Mouse (Mus musculus): ENCODE data around the gene Psip1. TPM values are rescaled to one million over a fixed set of nuclear protein-coding genes. Genes with fewer than 3 reads are reported as not detected.
A peak's percentile ranks its signal among the peaks of the same experiment; 100 is the strongest.
"Not testable (repeated sequence)": the region's sequence is repeated elsewhere in the genome, so short reads cannot be mapped to it uniquely, and the experiment has no call there.

Gene Psip1
- 10 to 100 TPM; 64.5 to 68.7 TPM for total RNA-seq (2021)

DNA sequence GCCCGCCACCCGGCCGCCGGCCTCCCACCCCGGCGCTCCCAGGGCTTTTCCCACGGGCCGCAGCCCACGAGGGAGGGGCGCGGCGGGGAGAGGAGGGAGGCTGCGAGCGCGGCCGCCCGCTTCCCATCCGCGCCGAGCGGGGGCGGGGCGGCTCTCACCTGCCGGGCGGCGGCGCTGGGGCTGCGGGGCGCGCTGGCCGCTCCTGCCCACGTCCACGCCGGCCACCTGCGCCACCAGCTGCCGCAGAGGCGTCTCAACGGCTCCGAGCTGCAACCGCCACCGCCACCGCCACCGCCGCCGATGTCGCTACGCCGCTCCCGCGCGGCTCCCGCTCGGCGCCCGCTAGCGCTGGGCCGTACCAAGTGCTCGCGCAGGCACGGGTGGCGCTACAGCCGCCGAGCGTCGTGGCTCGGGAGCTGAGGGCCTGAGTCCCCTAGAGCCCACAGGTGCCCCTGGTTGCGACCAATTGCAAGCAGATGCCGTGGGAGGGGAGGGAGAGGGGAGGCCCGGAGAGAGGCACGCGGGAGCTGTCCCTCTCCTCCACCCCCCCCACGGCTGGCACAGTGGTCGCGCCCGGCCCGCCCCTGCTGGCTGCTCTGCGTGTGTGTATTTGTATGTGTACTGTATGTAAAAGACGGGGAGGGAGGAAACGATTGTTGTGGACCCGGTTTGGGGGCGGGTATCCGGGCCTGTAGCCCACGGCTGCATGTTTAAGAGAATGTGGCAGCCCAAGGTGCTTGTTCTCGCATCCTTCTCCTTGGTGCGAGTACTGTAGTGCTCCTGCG, at the start of gene Psip1:
Gene Psip1 (minus strand): TSS at position 343 of the 785 bp plus-strand sequence.
- DNase-seq, result peak; percentile 91

DNA sequence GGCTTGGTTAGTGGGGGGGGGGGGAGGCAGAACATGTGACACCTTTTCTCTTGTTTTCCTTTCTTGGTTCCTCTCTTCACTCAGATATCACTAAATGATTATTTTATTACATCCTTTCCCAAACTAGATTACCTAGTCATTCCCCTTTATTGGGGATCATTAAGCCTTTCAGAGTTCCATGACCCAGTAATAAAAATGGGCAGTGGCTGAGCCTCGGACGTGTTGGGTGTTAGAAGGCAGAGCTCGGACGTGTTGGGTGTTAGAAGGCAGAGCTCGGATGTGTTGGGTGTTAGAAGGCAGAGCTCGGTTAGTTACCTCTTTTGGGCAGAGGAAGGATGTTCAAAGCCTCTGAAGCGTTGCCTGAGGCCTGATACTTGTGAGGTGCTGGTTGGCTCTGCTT, 47.8 kb upstream of the Psip1 start:
- no peak for DNase-seq

DNA sequence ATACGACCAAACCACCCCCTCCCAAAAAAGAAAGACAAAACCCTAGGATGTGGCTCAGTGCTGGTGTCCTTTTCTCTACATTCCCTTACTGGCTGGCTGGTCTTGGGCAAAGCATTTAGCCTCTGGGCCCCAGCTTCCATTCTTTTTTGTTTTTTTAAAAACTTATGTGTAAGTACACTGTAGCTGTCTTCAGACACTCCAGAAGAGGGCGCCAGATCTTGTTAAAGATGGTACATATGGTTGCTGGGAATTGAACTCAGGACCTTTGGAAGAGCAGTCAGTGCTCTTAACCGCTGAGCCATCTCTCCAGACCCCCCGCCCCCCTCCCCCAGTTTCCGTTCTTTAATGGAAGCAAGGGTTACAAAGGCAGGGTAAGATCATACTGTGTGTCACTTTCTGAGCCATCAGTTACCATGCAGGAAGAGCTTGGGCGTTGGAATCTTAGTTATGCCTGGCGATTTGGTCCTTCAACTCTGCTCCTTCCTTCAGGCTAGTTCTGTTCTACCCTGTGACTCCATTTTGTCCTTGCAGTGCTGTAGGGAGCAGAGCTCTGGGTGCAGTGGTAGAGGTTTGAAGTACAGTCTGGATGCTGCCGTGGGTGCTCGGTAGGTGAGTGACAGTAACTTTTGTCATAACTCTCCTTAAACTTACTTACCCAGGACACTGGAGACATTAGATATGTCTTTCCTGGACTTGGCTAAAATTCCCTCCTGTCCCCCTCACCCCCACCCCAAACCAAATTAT, 47.1 kb upstream of the Psip1 start:
- no peak for DNase-seq

DNA sequence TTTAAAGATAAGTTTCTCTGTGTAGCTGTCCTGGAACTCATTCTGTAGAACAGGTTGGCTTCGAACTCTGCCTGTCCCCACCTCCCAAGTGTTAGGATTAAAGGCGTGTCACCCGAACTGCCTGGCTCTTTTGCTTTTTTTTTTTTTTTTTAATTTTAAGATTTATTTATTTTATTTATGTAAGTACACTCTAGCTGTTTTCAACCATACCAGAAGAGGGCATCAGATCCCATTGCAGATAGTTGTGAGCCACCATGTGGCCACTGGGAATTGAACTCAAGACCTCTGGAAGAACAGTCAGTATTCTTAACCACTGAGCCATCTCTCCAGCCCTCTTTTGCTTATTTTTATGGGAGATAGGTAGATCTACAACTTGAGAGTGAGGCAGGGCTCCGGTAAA, 43.8 kb upstream of the Psip1 start:
- DNase-seq, result not testable (repeated sequence)

DNA sequence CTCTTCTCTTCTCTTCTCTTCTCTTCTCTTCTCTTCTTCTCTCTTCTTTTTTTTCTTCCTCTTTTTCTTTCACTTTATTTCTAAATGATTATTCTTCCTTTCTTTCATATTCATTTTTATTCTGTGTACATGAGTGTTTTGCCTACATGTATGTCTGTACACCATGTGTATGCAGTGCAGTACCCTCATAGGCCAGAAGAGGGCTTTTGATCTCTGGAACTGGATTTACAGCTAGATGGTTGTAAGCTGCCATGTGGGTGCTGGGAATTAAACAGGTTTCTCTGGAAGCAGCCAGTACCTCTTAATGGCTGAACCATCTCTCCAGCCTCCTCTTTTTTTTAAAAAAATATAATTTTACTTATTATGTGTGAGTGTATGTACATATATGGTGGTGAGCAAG, 41.7 kb upstream of the Psip1 start:
- DNase-seq, result peak; percentile 61

DNA sequence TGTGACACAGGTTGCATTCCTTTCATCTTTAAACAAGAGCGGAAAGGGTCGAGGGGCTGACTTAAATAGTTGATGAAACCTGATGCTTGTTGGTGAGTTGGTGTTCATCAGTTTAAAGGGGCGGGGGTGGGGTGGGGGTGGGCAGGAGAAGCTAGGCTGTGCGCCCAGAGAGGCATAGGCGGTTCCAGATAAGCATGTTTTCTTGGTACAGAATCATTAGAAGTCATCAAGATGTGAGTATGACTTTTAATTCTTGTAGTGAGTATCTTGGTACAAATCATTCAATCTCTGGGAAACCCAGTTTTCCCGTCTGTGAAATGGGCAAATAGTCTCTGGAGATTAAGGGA, 40.7 kb upstream of the Psip1 start:
- DNase-seq, result no peak

DNA sequence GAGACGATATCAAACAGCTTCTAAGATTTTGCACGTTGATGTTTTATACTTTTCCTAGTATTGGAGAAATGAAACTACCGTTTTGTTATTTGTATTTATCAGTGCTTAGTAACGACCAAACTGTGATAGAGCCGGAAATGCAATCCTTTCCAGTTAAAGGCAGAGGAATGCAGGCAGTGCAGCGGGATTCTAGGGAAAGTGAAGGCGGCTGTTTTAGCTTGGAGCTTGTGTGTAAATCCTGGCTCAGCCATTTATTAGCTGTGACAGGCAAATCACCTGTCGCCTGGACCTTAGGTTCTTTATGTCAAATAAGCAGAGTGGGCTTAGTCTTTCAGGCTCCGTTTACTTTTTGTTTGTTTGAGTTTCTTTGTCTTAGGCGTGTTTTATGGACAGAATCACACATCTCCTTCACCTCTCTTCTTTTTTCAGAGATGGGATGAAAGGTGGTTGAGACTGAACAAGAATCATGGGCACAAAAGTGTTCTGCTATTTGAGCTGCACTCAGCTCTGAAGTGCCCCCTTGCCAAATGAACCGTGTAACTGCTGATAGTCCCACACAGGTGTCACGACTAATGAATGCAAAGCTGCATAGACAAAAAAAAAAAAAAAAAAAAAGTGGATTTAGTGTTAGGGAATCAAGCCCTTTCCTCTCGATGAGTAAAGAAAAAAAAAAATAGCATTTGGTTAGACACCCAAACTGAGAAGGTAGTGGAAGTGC, 40.2 kb upstream of the Psip1 start:
- DNase-seq, result peak; percentile 25

DNA sequence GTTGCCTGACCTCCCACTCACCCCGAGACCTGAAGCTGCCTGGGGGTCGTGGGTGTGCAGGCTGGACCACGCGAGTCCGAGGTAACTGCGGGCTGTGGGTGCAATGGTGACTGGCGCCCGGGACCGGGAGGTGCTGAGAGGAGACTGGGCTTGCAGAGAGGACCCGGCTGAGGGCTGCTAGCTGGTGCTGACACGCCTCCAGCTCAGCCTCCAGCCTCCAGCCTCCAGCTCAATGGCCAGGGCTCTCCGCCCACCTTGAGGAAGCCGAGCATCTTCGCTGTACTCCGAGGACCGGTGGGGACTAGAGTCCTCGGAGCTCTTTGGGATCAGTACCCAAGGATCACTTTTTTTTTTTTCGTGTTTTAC, 39.4 kb upstream of the Psip1 start:
- no peak for DNase-seq

DNA sequence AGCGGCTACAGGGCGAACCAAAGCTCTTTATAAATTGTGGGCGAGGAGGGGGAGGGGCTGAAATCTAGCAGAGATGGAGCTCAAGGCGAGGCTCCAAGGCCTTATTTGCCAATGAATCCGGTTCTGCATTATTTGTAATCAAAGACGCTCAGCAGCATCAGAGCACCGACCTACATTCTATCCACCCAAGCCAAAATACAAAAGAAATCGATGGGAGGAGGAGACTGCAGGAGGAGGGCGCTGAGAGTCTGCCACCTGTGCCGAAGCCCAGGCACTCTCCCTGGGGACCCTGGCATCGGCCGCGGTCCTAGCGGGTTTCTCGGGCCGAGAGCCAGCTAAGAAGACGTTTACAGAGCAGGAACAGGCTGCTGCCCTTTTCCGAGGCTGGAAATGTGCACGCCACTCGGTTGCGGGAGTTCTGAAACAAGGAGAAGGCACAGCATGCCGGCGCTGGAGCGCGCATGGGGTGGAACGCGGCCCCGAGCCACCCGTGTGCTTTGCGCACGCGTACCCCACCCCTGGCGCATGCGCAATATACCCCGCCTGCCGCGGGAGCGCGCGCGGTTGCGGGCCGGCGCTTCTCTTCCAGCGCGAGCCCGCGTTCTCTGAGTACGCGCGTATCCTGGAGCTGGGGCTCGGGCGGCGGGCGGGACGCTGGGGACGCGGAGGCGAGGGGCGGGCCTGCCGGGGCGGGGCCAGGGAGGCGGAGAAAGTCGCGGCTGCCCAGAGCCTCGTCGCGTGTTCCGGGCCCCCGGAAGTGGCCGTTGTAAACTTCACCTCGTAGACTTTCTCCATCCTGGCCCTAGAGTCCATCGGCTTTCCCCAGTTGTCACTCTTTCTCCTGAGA, 38.8 kb upstream of the Psip1 start, which contains the start of gene Ccdc171:
Gene Ccdc171 (plus strand): TSS at position 703 of the 847 bp plus-strand sequence.
- DNase-seq, result peak; percentile 96

DNA sequence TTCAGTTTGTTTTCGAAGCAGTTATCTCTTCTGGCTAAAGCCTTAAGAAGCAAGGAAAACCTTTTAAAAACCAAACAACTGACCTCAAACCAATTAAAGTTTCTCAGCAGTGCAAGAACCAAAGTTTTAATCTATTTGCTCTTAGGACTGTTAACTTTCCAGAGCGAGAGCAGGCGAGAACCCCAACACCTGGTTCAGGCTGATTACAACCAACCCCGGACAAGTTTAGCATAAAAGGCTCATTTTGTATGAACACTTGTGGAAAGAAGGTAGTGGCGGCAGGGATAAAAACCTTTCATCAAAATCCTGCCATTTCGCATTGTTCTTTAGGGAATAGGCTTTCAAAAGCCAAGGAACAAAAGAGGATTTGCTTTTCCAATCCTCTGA, 38.2 kb upstream of the Psip1 start:
- DNase-seq, result no peak

DNA sequence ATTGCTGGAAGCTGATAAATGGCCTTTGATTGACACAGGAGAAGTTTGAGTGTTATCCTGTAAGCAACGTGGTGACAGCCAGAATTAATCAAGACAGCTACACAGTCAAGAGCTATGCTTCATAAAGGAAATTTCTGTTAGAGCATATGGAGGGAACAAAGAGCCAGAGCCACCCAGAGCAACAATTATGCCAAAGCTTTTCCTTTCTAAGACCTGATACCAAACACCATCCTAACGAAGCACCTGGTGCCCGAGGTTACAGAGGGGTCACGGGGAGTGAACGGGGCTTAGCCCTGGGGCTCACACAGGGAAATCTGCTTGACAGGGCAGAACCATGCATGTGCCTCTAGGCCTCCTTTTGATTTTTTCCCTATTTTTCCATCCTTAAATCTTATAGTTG, 35.8 kb upstream of the Psip1 start:
- no peak for DNase-seq

DNA sequence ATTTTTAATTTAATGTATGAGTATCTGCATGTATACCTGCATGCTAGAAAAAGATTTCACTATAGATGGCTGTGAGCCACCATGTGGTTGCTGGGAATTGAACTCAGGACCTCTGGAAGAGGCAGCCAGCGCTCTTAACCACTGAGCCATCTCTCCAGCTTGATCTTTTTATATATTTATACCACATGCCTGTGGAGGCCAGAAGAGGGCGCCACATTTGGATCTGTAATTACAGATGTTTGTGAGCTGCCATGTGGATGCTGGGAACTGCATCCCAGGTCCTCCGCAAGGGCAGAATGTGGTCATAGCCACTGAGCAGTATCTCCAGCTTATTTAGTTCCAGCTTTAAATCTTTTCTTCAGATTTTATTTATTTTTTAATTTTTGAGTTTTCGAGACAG, 34.0 kb upstream of the Psip1 start:
- no peak for DNase-seq

DNA sequence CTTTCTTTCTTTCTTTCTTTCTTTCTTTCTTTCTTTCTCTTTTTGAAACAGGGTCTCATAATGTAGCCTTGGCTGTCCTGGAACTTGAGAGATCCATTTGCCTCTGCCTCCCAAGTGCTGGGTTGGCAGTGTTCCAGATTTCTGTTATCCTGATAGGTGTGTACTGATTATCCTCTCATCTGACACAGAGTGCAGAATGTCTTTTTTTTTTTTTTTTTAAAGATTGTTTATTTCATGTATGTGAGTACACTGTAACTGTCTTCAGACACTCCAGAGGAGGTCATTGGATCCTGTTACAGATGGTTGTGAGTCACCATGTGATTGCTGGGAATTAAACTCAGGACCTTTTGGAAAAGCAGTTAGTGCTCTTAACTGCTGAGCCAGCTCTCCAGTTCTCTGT, 33.5 kb upstream of the Psip1 start:
- no peak for DNase-seq

DNA sequence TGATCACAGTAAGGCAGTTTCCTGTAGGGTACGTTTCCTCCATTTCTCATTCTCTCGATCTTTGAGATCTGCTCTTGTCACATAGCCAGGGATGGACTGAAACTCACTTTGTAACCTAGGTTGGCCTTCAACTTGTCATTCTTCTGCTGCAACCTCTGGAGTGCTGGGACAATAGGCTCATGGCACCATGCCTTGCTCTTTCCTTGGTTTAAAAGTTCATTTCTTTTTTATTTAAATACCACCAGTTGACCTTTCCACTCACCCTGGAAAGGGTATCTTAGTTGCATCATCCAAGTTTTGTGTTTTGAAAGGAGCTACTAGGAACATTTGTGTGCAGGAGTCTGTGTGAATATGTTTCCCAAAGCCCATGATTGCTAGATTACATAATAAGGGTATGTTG, 32.9 kb upstream of the Psip1 start:
- DNase-seq, result no peak

DNA sequence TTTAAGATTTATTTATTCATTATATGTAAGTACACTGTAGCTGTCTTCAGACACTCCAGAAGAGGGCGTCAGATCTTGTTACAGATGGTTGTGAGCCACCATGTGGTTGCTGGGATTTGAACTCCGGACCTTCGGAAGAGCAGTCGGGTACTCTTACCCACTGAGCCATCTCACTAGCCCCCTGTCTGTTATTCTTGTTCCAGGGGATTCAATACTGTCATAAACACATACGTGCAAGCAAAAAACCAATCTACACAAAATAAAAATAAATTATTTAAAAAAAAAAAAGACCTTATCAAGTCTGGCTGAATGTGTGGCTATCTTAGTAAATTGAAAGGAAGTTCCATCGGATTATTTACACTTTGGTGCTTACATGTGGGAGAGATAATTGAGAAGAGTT, 29.9 kb upstream of the Psip1 start:
- not testable (repeated sequence) for DNase-seq

DNA sequence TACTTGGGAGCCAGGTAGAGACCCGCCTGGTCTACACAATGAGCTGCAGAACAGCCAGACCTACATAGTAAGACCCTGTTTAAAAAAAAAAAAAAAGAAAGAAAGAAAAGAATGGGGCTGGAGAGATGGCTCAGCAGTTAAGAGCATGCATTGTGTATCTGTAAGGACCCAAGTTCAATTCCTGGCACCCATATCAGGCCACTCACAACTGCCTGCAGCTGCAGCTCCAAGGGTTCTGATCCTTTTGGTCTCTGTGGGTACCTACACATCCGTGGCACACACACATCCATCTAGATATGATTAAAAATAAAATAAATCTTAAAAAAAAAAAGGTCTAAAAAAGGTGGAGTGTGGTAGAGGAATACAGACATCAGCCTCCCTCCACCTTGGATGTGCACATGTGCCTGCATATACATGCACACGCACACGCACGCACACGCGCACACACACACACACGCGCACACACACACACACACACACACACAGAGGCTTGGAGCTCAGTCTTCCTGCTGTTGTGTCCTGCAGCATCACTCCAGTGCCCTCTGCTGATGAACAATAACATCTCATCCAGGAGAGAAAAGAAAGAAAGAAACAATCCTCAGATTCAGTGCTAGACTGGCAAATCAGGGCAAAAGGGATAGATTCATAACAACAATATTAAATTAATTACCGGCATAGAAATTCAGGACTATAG, 28.9 kb upstream of the Psip1 start:
- DNase-seq, result no peak

DNA sequence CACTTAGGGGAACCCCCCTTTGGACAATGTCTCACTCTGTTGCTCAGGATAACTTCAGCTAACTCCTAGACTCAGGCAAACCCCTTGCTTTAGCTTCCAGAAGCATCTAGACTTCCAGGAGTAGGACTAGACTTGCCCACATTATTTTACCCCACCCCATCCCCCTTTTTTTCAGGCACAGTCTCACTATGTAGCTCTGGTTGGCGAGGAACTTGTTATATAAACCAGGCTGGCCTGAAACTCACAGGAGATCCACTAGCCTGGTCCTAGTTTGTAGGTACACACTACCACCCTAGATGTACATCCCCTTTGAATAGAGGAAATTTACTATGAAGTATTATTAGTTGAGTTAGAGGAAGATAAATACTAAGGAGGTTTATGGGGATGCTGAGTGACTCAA, 27.9 kb upstream of the Psip1 start:
- DNase-seq, result no peak

DNA sequence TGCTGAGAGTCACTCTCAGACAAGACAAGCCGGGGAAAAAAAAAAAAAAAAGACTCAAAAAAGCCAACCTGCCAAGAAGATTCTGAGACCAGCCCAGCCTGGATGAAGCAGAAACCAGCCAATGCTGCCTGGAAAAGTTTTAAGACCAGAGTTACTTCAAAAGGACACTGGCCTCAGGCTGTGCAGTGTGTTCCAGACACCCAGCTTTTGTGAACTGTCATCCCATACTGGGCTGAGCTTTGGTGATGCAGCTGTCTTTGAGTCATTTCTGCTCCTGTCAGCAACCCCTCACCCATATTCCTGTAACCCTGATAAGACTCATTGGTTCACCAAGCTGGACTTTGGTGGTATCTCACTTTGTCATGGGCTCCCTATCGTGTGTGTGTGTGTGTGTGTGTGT, 26.4 kb upstream of the Psip1 start:
- no peak for DNase-seq

DNA sequence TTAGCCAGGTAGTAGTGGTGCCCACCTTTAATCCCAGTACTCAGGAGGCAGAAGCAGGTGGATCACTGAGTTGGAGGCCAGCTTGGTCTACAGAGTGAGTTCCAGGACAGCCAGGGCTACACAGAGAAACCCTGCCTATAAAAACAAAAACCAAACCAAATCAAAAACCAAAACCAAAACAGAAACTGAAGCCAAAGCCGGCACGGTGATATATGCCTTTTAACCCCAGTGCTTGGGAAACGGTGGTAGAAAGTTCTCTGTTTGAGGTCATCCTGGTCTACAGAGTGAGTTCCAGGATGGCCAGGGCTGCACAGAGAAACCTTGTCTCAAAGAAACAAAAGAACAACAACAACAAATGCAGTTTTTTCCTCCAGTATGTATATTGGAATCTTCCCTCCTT, 26.0 kb upstream of the Psip1 start:
- no peak for DNase-seq

DNA sequence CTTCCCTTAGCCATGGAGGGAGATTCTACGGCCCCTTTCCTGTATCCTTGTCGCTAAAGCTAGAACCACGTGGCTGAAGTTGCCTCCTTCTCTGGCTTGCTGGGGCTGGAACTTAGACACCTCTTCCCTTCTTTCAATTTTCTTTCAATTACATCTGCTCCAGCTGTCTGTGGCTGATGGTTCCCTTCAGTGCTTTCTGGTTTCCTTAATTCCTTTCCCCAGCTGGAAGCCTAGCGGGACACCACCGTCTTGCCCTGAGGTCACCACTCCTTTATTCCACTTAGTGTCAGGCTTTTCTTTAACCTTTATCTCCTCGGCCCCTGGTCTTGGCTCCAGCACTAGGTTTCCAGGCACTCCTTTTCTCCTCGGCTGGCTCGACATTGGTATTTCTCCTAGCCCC, 24.8 kb upstream of the Psip1 start:
- no peak for DNase-seq

DNA sequence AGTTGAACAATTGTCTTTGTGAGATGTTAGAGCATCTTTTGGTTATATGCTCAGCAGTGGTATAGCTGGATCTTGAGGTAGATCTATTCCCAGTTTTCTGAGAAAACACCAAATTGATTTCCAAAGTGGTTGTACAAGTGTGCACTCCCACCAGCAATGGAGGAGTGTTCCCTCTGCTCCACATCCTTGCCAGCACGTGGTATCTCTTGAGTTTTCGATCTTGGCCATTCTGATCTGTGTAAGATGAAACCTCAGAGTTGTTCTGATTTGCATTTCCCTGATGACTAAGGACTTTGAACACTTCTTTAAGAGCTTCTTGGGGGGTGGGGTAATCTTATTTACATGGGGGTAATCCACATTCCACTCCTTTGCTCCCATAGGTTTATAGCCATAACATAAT, 23.3 kb upstream of the Psip1 start:
- no peak for DNase-seq

DNA sequence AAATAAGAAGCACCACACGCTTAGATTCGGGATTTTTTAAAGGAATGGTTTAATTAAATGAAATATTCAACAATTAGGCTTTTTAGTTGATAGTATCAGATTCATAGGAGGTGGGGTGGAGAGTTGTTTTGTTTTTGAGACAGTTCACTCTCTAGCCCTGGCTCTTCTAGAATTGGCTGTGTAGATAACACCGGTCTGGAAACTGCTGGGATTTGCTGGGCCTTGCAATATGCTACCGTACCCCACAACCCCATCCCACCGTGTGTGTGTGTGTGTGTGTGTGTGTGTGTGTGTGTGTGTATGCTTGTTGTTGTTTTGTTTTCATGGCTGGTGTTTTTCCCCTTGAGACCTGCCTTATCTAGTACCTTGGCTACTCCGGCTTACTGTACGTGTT, 14.8 kb upstream of the Psip1 start:
- no peak for DNase-seq
